Mouse (Mus musculus): ENCODE measurements around the gene Tshz3. TPM values are rescaled to one million over a fixed set of nuclear protein-coding genes. Genes with fewer than 3 reads are reported as not detected.

Tshz3 gene
- 2.6 and 2.8 TPM in 2 replicates for polyA plus RNA-seq (2012; rRNA removed)

DNA sequence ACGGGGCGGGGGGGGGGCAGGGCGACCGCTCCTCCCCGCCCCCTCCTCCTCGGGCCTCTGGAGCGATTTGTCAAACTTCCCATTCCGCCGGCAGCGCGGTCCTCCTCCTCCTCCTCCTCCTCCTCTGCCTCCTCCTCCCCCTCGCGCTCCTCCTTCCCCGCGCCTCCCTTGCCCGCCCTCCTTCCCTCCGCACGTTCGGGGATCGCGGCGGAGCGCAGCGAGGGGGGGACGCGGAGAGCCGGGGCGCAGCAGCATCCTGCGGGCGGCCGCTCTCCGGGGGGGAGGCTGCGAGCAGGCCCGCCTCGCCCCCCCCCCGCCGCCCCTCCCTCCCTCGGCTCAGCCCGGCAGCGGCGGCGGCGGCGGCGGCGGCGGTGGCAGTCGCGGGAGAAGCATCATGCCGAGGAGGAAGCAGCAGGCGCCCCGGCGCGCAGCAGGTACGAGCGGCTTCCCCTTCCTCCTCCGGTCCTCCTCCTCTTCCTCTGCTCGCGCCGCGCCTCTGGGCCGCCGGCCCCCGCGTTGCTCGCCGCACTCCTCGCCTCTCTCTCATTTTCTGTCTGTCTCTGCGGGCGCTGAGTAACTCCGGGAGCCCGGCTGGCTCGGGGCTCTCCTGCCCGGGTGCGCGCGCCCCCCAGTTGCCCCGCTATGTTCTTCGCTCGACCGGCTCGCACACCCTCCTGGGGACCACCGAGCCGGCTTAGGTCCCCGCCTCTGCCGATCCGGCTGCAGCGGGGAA lies at the start of gene Tshz3:
Gene Tshz3, plus strand, starts transcription at position 263 of the 733 bp plus-strand sequence.

Data from colon, adult 2 months (tissue).